ENCODE assay signal across 18 mouse cellular contexts in the genomic region with DNA sequence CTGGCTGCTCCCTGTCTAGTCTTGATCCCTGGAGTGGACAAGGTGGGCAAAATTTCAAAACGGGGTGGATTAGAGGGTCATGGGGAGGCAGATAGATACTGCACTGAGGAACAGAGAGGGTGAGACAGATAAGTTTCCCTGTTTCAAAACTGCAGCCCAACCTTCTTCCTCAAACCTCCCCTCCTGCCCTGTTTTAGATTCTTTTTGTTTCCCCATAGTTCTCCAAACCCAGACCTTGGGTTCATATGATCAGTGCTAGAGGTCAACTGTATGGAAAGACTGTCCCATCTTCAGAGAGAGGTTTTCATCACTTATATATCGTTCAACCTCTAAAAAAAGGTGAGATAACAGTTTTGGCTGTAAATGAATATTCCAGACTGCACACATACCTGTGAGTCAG.
"Had no signal": no experiment of that assay in that cellular context is flagged by ENCODE, and none has a peak within 500 bp of the region (broad histone marks: within the 10 kb centered on the region; RNA-seq: fewer than 3 reads in every experiment).

No protein-coding gene starts in this region.

- H3K27me3 ChIP-seq: limb, embryonic 12.5 days; limb, embryonic 15.5 days; liver, embryonic 15.5 days; midbrain, embryonic 12.5 days had no signal

- H3K4me2 ChIP-seq: limb, embryonic 12.5 days; limb, embryonic 15.5 days; liver, embryonic 12.5 days; liver, embryonic 15.5 days; midbrain, embryonic 12.5 days had no signal

- DNase-seq: kidney, adult 18-20 months; kidney, adult 9 months; kidney, postnatal 4 days; left cerebral cortex, postnatal 4 days; lung, adult 2 months; right cerebral cortex, postnatal 4 days; thymus, adult 2 months; thymus, postnatal 14 days; thymus, postnatal 4 days had no signal

- H3K9ac ChIP-seq: limb, embryonic 12.5 days; limb, embryonic 15.5 days; liver, embryonic 12.5 days; liver, embryonic 15.5 days; midbrain, embryonic 12.5 days had no signal

- H3K36me3 ChIP-seq: limb, embryonic 12.5 days; limb, embryonic 15.5 days; liver, embryonic 12.5 days; liver, embryonic 15.5 days; midbrain, embryonic 12.5 days had no signal

- ATAC-seq: intestine, embryonic 16.5 days; liver, embryonic 12.5 days; midbrain, embryonic 16.5 days had no signal

- H3K4me3 ChIP-seq: limb, embryonic 12.5 days; limb, embryonic 15.5 days; liver, embryonic 12.5 days; liver, embryonic 15.5 days; midbrain, embryonic 12.5 days had no signal

- H3K4me1 ChIP-seq: limb, embryonic 15.5 days; liver, embryonic 12.5 days had no signal

- H3K27ac ChIP-seq: limb, embryonic 12.5 days; limb, embryonic 15.5 days; liver, embryonic 12.5 days; liver, embryonic 15.5 days; macrophage; midbrain, embryonic 12.5 days; stomach, postnatal 0 days had no signal

- H3K9me3 ChIP-seq: limb, embryonic 12.5 days; limb, embryonic 15.5 days; liver, embryonic 12.5 days; liver, embryonic 15.5 days; midbrain, embryonic 12.5 days had no signal
